Mouse (Mus musculus): ENCODE measurements around the gene Calhm2.

The Calhm2 gene

GRCm38 (mm10) chr19:47067924-47068611 is 70.0 kb downstream of the Calhm2 start:
- DNase-seq (ENCODE audit: low read depth) = peak; percentile 80

- peak; percentile 97 for DNase-seq (ENCODE audit: low read depth)
These were observed 70.8 kb downstream of the Calhm2 start, which contains the start of gene Taf5 for GRCm38 (mm10) chr19:47067096-47067882. Taf5 (plus strand) TSS chr19:47067746.

GRCm38 (mm10) chr19:47065860-47066259 is 72.2 kb downstream of the Calhm2 start:
- no peak for DNase-seq (ENCODE audit: low read depth)

- DNase-seq (ENCODE audit: low read depth) = no peak
These were observed 80.4 kb downstream of the Calhm2 start for GRCm38 (mm10) chr19:47057684-47058083.

All from c-Kit-positive CD71-positive TER-119-negative erythroid progenitor cells, embryonic 14.5 days (primary cell).